Mouse (Mus musculus) forebrain, embryonic 10.5 days (tissue): ENCODE measurements around the gene Slc6a15. TPM values are rescaled to one million over a fixed set of nuclear protein-coding genes. Genes with fewer than 3 reads are reported as not detected.

Experiments used
- DNase-seq: peaks from one replicate; pipeline ENCODE4 v3.0.0-alpha.2; 2017; ENCODE audit warnings: low spot score; ENCODE audit errors: extremely low spot score
- H3K27ac ChIP-seq: fragments of 300-500 bp; sonication (generic); 2 replicates; pipeline ENCODE4 v1.5.1; 2016; ENCODE audit warnings: mild to moderate bottlenecking
- H3K27me3 ChIP-seq: fragments of 300-500 bp; sonication (generic); 2 replicates; pipeline ENCODE4 v1.6.1; 2016; ENCODE audit warnings: mild to moderate bottlenecking; ENCODE audit not compliant: poor library complexity, severe bottlenecking
- H3K36me3 ChIP-seq: fragments of 300-500 bp; sonication (generic); replicated peaks from 2 replicates; pipeline ENCODE4 v1.6.1; 2016; ENCODE audit warnings: mild to moderate bottlenecking, moderate library complexity
- H3K4me1 ChIP-seq: fragments of 300-500 bp; sonication (generic); 2 replicates; pipeline ENCODE4 v1.6.1; 2016
- H3K4me3 ChIP-seq: fragments of 300-500 bp; sonication (generic); 2 replicates; pipeline ENCODE4 v1.5.1; 2016; ENCODE audit warnings: mild to moderate bottlenecking, moderate library complexity
- H3K9me3 ChIP-seq: fragments of 300-500 bp; sonication (generic); 2 replicates; pipeline ENCODE4 v1.6.1; 2016; ENCODE audit warnings: mild to moderate bottlenecking, moderate library complexity
- WGBS: fragments of 180-500 bp; shearing (Covaris S2); methylation state at CpG from one replicate; pipeline ENCODE4 v1.1.7; 2016; 5-methylcytosine and 5-hydroxymethylcytosine counted together
- polyA plus RNA-seq: library from polyadenylated mRNA; unstranded; fragments of >200 nt; fragmentation: Nextera tagmentation; extraction: Ambion mirVana; gene quantifications from 2 replicates; pipeline ENCODE4 v1.2.1, GENCODE M21; 2016

Gene Slc6a15
- polyA plus RNA-seq, 1 experiment from 2014 or later, result 10.0 TPM

GRCm38 (mm10) chr10:103457896-103458295 lies 90.3 kb downstream of the Slc6a15 start:
- H3K4me1 ChIP-seq, result no peaks in the 10 kb centered on the region; the same call in 1 of the 2 replicates
- no peaks in the 10 kb centered on the region for H3K27me3 ChIP-seq
- no peak overlapping the region for H3K27ac ChIP-seq
- WGBS, result 70% methylated on average over 1 of the region's 1 CpGs
- no peak for DNase-seq
- H3K4me3 ChIP-seq, result no peak overlapping the region
- no peaks in the 10 kb centered on the region for H3K9me3 ChIP-seq
- no peaks in the 10 kb centered on the region for H3K36me3 ChIP-seq

Other genes with a start within 250 kb of the Slc6a15 start
- 1.1 and 1.7 TPM in 2 replicates for gene Lrriq1, start 131.5 kb upstream of the Slc6a15 start, polyA plus RNA-seq